Mouse (Mus musculus) erythroblast, embryonic 14.5 days (primary cell): Measurements from ENCODE around the gene Tpgs1.

Experiments
- GATA1 ChIP-seq: IDR thresholded peaks from 2 replicates; pipeline ENCODE4 v1.6.1; 2012; ENCODE audit warnings: low read length, inconsistent platforms, mixed read lengths
- TAL1 ChIP-seq: IDR thresholded peaks from 3 replicates; pipeline ENCODE4 v1.6.1; 2012; ENCODE audit warnings: low read length, inconsistent platforms, mixed read lengths

- TF ChIP-seq GATA1 (no peak), TAL1 (no peak)
Observed at GRCm38 (mm10) chr10:79660298-79660697, 8.9 kb upstream of the Tpgs1 start.
